Mouse (Mus musculus) lung, adult 2 months (tissue): ENCODE measurements around the gene Rtl4.

Source experiments
- CTCF ChIP-seq: fragments of 200-500 bp; IDR thresholded peaks from 2 replicates; pipeline ENCODE4 v1.5.1; 2011; ENCODE audit warnings: mild to moderate bottlenecking, low read length, control low read depth; ENCODE audit not compliant: insufficient read depth
- POLR2A ChIP-seq: fragments of 200-500 bp; IDR thresholded peaks from 2 replicates; pipeline ENCODE4 v1.6.1; 2011; ENCODE audit warnings: low read depth, mild to moderate bottlenecking, control low read depth, low read length, borderline replicate concordance; ENCODE audit errors: extremely low read depth

- TF ChIP-seq POLR2A (no peak), CTCF (no peak)
These were observed 36.5 kb upstream of the Rtl4 start for GRCm38 (mm10) chrX:144652196-144652595.
